Mouse (Mus musculus) kidney, embryonic 16.5 days (tissue): ENCODE results near the gene Apod. TPM values are rescaled to one million over a fixed set of nuclear protein-coding genes. Genes with fewer than 3 reads are reported as not detected.

Source experiments
- ATAC-seq: fragments of 200-750 bp; cut with Nextera tagmentation; 2 replicates; pipeline ENCODE4 v1.8.0; 2017; ENCODE audit warnings: moderate TSS enrichment; ENCODE audit not compliant: low FRiP score, low TSS enrichment
- H3K27ac ChIP-seq: fragments of 300-500 bp; sonication (generic); 2 replicates; pipeline ENCODE4 v1.5.1; 2014; ENCODE audit warnings: low read length
- H3K27me3 ChIP-seq: fragments of 300-500 bp; sonication (generic); 2 replicates; pipeline ENCODE4 v1.6.1; 2014; ENCODE audit warnings: low read length, control low read depth, mixed read lengths; ENCODE audit not compliant: insufficient read depth
- H3K36me3 ChIP-seq: fragments of 300-500 bp; sonication (generic); 2 replicates; pipeline ENCODE4 v1.6.1; 2014; ENCODE audit warnings: low read length, control low read depth, mixed read lengths; ENCODE audit not compliant: insufficient read depth
- H3K4me1 ChIP-seq: fragments of 300-500 bp; sonication (generic); 2 replicates; pipeline ENCODE4 v1.6.1; 2014; ENCODE audit warnings: low read length, control low read depth, mixed read lengths; ENCODE audit not compliant: insufficient read depth
- H3K4me2 ChIP-seq: fragments of 300-500 bp; sonication (generic); replicated peaks from 2 replicates; pipeline ENCODE4 v1.6.1; 2014; ENCODE audit warnings: low read depth, low read length
- H3K4me3 ChIP-seq: fragments of 300-500 bp; sonication (generic); 2 replicates; pipeline ENCODE4 v1.5.1; 2014; ENCODE audit warnings: mild to moderate bottlenecking, low read length
- H3K9ac ChIP-seq: fragments of 300-500 bp; sonication (generic); replicated peaks from 2 replicates; pipeline ENCODE4 v1.6.1; 2014; ENCODE audit warnings: low read length
- H3K9me3 ChIP-seq: fragments of 300-500 bp; sonication (generic); 2 replicates; pipeline ENCODE4 v1.6.1; 2016; ENCODE audit warnings: low read length, control low read depth
- WGBS: fragments of 180-500 bp; shearing (Covaris S2); extraction: QIAGEN DNeasy Blood & Tissue Kit; methylation state at CpG from one replicate; pipeline ENCODE4 v1.1.7; 2014; 5-methylcytosine and 5-hydroxymethylcytosine counted together
- polyA plus RNA-seq: library from polyadenylated mRNA; unstranded; fragments of >200 nt; fragmentation: Nextera tagmentation; extraction: Ambion mirVana; gene quantifications from 2 replicates; pipeline ENCODE4 v1.2.1, GENCODE M21; 2015

Apod gene
- 0.42 and 0.56 TPM in 2 replicates for polyA plus RNA-seq

GRCm38 (mm10) chr16:31314497-31315233 lies at the start of gene Apod:
Gene Apod (minus strand): TSS chr16:31314808.
- ATAC-seq: no peak
- H3K4me1 ChIP-seq: no peaks in the 10 kb centered on the region
- no peak within 1 kb of the TSS for H3K27ac ChIP-seq
- H3K27me3 ChIP-seq: no peaks in the 10 kb centered on the region
- H3K36me3 ChIP-seq: no peaks in the 10 kb centered on the region
- H3K4me2 ChIP-seq: no peak within 1 kb of the TSS
- 82% methylated on average over 9 of the region's 9 CpGs for WGBS
- no peak within 1 kb of the TSS for H3K9ac ChIP-seq
- no peak within 1 kb of the TSS for H3K4me3 ChIP-seq
- no peaks in the 10 kb centered on the region for H3K9me3 ChIP-seq

GRCm38 (mm10) chr16:31363685-31364436 lies 49.3 kb upstream of the Apod start:
- H3K27ac ChIP-seq: no peak overlapping the region
- ATAC-seq: no peak
- WGBS: 64% methylated on average over 11 of the region's 11 CpGs
- 0 out of 2 replicates have a peak, but pooled peaks cover 2% of the 10 kb centered on the region for H3K4me1 ChIP-seq
- H3K9me3 ChIP-seq: no peaks in the 10 kb centered on the region
- no peak overlapping the region for H3K4me3 ChIP-seq
- H3K27me3 ChIP-seq: no peaks in the 10 kb centered on the region
- no peaks in the 10 kb centered on the region for H3K36me3 ChIP-seq
- no peak overlapping the region for H3K4me2 ChIP-seq
- H3K9ac ChIP-seq: no peak overlapping the region

GRCm38 (mm10) chr16:31359542-31359941 lies 44.9 kb upstream of the Apod start:
- Histone ChIP-seq H3K9me3 (no peaks in the 10 kb centered on the region), H3K4me3 (no peak overlapping the region), H3K27me3 (no peaks in the 10 kb centered on the region), H3K4me2 (no peak overlapping the region), H3K27ac (no peak overlapping the region), H3K9ac (no peak overlapping the region), H3K36me3 (no peaks in the 10 kb centered on the region), H3K4me1 (0 out of 2 replicates have a peak, but pooled peaks cover 2% of the 10 kb centered on the region)
- no peak for ATAC-seq
- WGBS: 47% methylated on average over 5 of the region's 5 CpGs

- H3K4me3 ChIP-seq: no peak overlapping the region
- no peaks in the 10 kb centered on the region for H3K27me3 ChIP-seq
- no peaks in the 10 kb centered on the region for H3K36me3 ChIP-seq
- no peaks in the 10 kb centered on the region for H3K9me3 ChIP-seq
- no peak overlapping the region for H3K4me2 ChIP-seq
- no peak overlapping the region for H3K9ac ChIP-seq
- no peak overlapping the region for H3K27ac ChIP-seq
- 34% methylated on average over 9 of the region's 9 CpGs for WGBS
- no peak for ATAC-seq
- 0 out of 2 replicates have a peak, but pooled peaks cover 2% of the 10 kb centered on the region for H3K4me1 ChIP-seq
Measured at GRCm38 (mm10) chr16:31358991-31359390, 44.4 kb upstream of the Apod start.

- H3K36me3 ChIP-seq: no peaks in the 10 kb centered on the region
- no peak overlapping the region for H3K9ac ChIP-seq
- no peak for ATAC-seq
- 0 out of 2 replicates have a peak, but pooled peaks cover 2% of the 10 kb centered on the region for H3K4me1 ChIP-seq
- no peaks in the 10 kb centered on the region for H3K27me3 ChIP-seq
- H3K27ac ChIP-seq: no peak overlapping the region
- WGBS: 52% methylated on average over 15 of the region's 15 CpGs
- H3K4me2 ChIP-seq: no peak overlapping the region
- no peak overlapping the region for H3K4me3 ChIP-seq
- H3K9me3 ChIP-seq: no peaks in the 10 kb centered on the region
Measured at GRCm38 (mm10) chr16:31358576-31358975, 44.0 kb upstream of the Apod start.

- 0 out of 2 replicates have a peak, but pooled peaks cover 2% of the 10 kb centered on the region for H3K4me1 ChIP-seq
- no peak for ATAC-seq
- H3K27me3 ChIP-seq: no peaks in the 10 kb centered on the region
- no peak overlapping the region for H3K4me2 ChIP-seq
- H3K9ac ChIP-seq: no peak overlapping the region
- no peak overlapping the region for H3K4me3 ChIP-seq
- H3K27ac ChIP-seq: no peak overlapping the region
- no peaks in the 10 kb centered on the region for H3K9me3 ChIP-seq
- WGBS: 68% methylated on average over 6 of the region's 6 CpGs
- no peaks in the 10 kb centered on the region for H3K36me3 ChIP-seq
Measured at GRCm38 (mm10) chr16:31355882-31356281, 41.3 kb upstream of the Apod start.

GRCm38 (mm10) chr16:31354341-31355329 lies 40.0 kb upstream of the Apod start:
- Histone ChIP-seq H3K27ac (no peak overlapping the region), H3K27me3 (no peaks in the 10 kb centered on the region), H3K4me2 (no peak overlapping the region), H3K4me1 (0 out of 2 replicates have a peak, but pooled peaks cover 2% of the 10 kb centered on the region), H3K4me3 (no peak overlapping the region), H3K9me3 (no peaks in the 10 kb centered on the region), H3K9ac (no peak overlapping the region), H3K36me3 (no peaks in the 10 kb centered on the region)
- WGBS: 27% methylated on average over 17 of the region's 17 CpGs
- ATAC-seq: peak; percentile 78

GRCm38 (mm10) chr16:31352996-31353395 lies 38.4 kb upstream of the Apod start:
- H3K4me1 ChIP-seq: no peaks in the 10 kb centered on the region
- no peaks in the 10 kb centered on the region for H3K36me3 ChIP-seq
- H3K9ac ChIP-seq: no peak overlapping the region
- WGBS: 61% methylated on average over 4 of the region's 4 CpGs
- H3K4me2 ChIP-seq: no peak overlapping the region
- H3K27ac ChIP-seq: no peak overlapping the region
- H3K4me3 ChIP-seq: no peak overlapping the region
- H3K27me3 ChIP-seq: no peaks in the 10 kb centered on the region
- no peaks in the 10 kb centered on the region for H3K9me3 ChIP-seq
- ATAC-seq: no peak

- no peaks in the 10 kb centered on the region for H3K27me3 ChIP-seq
- peak overlapping the region; percentile 53 for H3K4me2 ChIP-seq
- peak overlapping the region; percentile 55; the same call in 1 of the 2 replicates for H3K9ac ChIP-seq
- peak overlapping the region; percentile 30 for H3K4me3 ChIP-seq
- H3K4me1 ChIP-seq: peaks cover 3% of the 10 kb centered on the region
- 11% methylated on average over 14 of the region's 14 CpGs for WGBS
- H3K27ac ChIP-seq: no peak overlapping the region
- H3K36me3 ChIP-seq: no peaks in the 10 kb centered on the region
- ATAC-seq: 0 out of 2 replicates have a peak, but pooled peaks have one; percentile 27
- no peaks in the 10 kb centered on the region for H3K9me3 ChIP-seq
Measured at GRCm38 (mm10) chr16:31347581-31347980, 33.0 kb upstream of the Apod start.
